Mouse (Mus musculus): Measurements from ENCODE around the gene Gltpd2. TPM values are rescaled to one million over a fixed set of nuclear protein-coding genes. Genes with fewer than 3 reads are reported as not detected.
A peak's percentile ranks its signal among the peaks of the same experiment; 100 is the strongest.

Gltpd2 gene
- total and polyA plus RNA-seq, 3 experiments = not detected

DNA sequence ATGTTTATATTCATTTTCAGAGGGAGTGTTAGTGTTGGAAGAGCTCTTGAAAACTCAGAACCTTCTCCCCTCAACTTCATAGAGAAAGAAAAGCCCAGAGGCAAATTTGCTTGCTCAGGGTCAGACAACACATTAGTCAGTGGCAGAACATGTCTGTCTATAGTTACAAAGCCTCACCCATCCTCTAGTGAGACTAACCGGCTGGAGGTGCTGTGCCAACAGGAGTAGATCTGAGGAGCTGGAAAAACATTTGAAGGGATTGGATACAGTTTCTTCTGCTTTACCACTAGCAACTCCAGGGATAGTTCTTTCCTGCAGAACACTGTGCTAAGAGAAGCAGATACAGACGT is 42.9 kb downstream of the Gltpd2 start:
- Histone ChIP-seq H3K27me3 (ENCODE audit: control insufficient read depth, insufficient read depth, low read length) (no peaks in the 10 kb centered on the region), H3K4me1 (ENCODE audit: control insufficient read depth, insufficient read depth, low read length) (peaks cover 6% of the 10 kb centered on the region), H3K4me3 (peak overlapping the region; percentile 91), H3K36me3 (ENCODE audit: control insufficient read depth, insufficient read depth, low read length) (no peaks in the 10 kb centered on the region), H3K27ac (peak overlapping the region; percentile 87; the same call in 1 of the 2 replicates), H3K79me2 (replicated peaks; ENCODE audit: control insufficient read depth, insufficient read depth, low read length) (peaks cover under 1% of the 10 kb centered on the region; the same call in 1 of the 2 replicates), H3K9ac (ENCODE audit: low read depth, low read length) (peak overlapping the region; percentile 71; the same call in 1 of the 2 replicates)
- WGBS = 0% methylated on average over 2 of the region's 2 CpGs
- no peak for DNase-seq
- intact Hi-C loops (cut with DNase I) = loop anchor here (1.0 to 2.0 kb wide), 2 partner anchors 23 to 37 kb away; partner anchors contain the start of gene Psmb6
- TF ChIP-seq EP300 (IDR thresholded peaks at IDR 0.05; ENCODE audit: insufficient read depth, low read depth, low read length) (no peak), CTCF (IDR thresholded peaks at IDR 0.05) (0 out of 2 replicates have a peak, but pooled peaks have one; percentile 5), POLR2A (IDR thresholded peaks at IDR 0.05; ENCODE audit: insufficient read depth, low read depth, low read length) (no peak)

DNA sequence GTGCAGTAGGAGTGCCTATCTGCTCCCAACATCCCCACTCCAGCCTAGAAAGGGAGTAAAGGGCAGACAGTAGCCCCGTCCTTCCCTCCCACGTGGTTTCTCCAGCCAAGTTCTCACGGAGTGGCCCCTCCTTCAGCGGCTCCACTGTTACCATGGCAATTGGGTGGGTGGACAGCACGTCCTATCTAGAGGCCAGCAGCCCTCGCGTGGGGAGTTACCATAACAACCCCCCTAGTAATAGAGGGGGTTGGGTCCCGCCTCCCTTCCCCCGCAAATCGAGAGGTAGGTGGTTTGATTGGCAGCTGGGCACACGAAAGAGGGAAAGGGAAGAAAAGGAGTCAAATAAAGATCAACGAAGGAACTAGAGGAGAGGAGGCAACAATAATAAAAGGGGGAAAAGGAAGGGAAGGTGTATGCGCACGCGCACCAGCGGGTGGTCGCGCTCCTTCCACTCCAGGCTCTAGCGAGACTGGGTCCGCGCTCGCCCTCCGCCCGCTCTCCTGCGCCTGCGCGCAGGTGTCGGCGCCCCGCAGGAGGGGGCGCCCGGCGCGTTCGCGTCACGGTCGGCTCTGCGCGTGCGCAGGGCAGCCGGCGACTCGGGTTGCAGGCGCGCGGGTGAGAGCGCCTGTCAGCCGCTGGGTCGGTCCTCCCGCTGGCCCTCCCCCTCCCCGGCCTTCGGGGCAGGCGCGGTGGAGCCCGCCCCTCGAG is 43.4 kb downstream of the Gltpd2 start, which contains the start of gene Mink1:
Mink1 (plus strand) TSS at position 595 of the 708 bp plus-strand sequence.
- H3K9ac ChIP-seq (ENCODE audit: low read depth, low read length) = peak within 1 kb of the TSS; percentile 83
- TF ChIP-seq EP300 (IDR thresholded peaks at IDR 0.05; ENCODE audit: insufficient read depth, low read depth, low read length) = 0 out of 2 replicates have a peak, but pooled peaks have one; percentile 10
- peak; percentile 26; the same call in 1 of the 2 replicates for TF ChIP-seq CTCF (IDR thresholded peaks at IDR 0.05)
- peak; percentile 76 for TF ChIP-seq POLR2A (IDR thresholded peaks at IDR 0.05; ENCODE audit: insufficient read depth, low read depth, low read length)
- no peaks in the 10 kb centered on the region for H3K27me3 ChIP-seq (ENCODE audit: control insufficient read depth, insufficient read depth, low read length)
- no peaks in the 10 kb centered on the region for H3K36me3 ChIP-seq (ENCODE audit: control insufficient read depth, insufficient read depth, low read length)
- WGBS = under 1% methylated on average over 56 of the region's 57 CpGs
- H3K27ac ChIP-seq = peak within 1 kb of the TSS; percentile 87
- H3K4me1 ChIP-seq (ENCODE audit: control insufficient read depth, insufficient read depth, low read length) = peaks cover 8% of the 10 kb centered on the region
- H3K79me2 ChIP-seq (replicated peaks; ENCODE audit: control insufficient read depth, insufficient read depth, low read length) = peaks cover 3% of the 10 kb centered on the region; the same call in 1 of the 2 replicates
- intact Hi-C loops (cut with DNase I) = loop anchor here (1.0 to 2.0 kb wide), 2 partner anchors 24 to 37 kb away; partner anchors contain the start of gene Psmb6
- peak; percentile 92 to 94 for DNase-seq
- H3K4me3 ChIP-seq = peak within 1 kb of the TSS; percentile 91

DNA sequence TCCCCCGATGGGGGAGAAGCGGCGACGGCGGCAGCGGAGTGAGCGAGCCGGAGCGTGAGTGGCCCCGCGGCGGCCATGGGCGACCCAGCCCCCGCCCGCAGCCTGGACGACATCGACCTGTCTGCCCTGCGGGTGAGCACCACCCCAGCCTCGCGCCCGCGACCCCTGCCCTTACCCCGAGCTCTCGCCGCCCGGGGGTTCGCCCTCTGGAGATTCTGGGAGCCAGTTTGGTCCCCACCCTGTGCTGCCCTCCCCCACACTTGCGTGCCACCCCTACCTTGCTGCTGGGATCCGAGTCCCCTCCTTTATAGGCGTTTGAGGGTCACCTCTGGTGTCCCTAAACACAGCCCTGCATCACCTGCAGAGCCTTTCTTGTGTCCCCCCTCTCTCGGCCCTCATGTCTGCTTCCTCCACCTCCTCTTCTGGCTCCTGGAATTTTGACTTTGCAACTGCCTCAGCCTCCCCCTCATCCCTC is 44.0 kb downstream of the Gltpd2 start:
- peak overlapping the region; percentile 87 for H3K27ac ChIP-seq
- intact Hi-C loops (cut with DNase I) = loop anchor here (1.0 to 2.0 kb wide), 2 partner anchors 24 to 38 kb away; partner anchors contain the start of gene Psmb6
- WGBS = 0% methylated on average over 22 of the region's 31 CpGs
- peak overlapping the region; percentile 83 for H3K9ac ChIP-seq (ENCODE audit: low read depth, low read length)
- peaks cover 9% of the 10 kb centered on the region for H3K4me1 ChIP-seq (ENCODE audit: control insufficient read depth, insufficient read depth, low read length)
- DNase-seq = no peak
- no peaks in the 10 kb centered on the region for H3K36me3 ChIP-seq (ENCODE audit: control insufficient read depth, insufficient read depth, low read length)
- peak overlapping the region; percentile 91 for H3K4me3 ChIP-seq
- H3K27me3 ChIP-seq (ENCODE audit: control insufficient read depth, insufficient read depth, low read length) = no peaks in the 10 kb centered on the region
- TF ChIP-seq POLR2A (IDR thresholded peaks at IDR 0.05; ENCODE audit: insufficient read depth, low read depth, low read length) = no peak
- no peak for TF ChIP-seq CTCF (IDR thresholded peaks at IDR 0.05)
- no peak for TF ChIP-seq EP300 (IDR thresholded peaks at IDR 0.05; ENCODE audit: insufficient read depth, low read depth, low read length)
- H3K79me2 ChIP-seq (replicated peaks; ENCODE audit: control insufficient read depth, insufficient read depth, low read length) = peaks cover 3% of the 10 kb centered on the region; the same call in 1 of the 2 replicates

DNA sequence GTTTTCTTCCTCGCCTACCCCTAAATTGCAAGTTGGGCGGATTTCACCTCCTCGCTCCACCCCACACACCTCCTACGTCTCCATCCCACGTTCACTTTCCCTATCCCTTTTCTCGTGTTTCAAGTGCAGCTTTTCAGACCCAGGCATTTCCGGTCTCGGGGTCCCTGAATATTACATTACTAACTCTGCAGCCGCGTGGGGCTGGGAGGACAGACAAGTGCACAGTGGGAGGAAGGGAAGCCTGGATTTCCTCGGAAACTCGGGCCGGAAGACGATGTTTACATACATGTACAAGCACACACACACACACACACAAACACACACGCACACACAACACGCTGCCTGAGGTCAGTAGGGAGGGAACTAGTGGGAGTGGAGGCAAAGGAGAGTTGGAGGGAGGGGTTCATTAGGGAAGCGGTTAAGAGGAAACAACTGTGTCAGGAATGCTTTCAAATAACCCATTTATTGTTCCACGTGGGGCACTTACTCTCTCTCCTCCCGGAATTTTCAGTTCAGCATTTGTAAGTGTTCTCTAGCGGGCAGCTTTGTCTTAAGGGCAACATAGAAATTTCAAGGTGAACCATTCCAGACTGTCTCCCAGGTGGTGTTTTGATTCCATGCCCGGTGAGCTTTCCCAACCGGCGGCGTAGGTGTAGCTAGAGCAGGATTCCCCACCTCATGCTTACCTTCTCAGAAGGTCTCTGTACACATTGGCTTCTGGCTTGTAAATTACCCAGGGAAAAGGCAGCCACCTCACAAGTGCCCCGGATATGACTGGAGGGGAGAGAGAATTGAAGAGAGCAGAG is 44.7 kb downstream of the Gltpd2 start:
- H3K4me3 ChIP-seq = peak overlapping the region; percentile 91
- peak; percentile 52 to 63 for DNase-seq
- peaks cover 11% of the 10 kb centered on the region for H3K4me1 ChIP-seq (ENCODE audit: control insufficient read depth, insufficient read depth, low read length)
- peak overlapping the region; percentile 87 for H3K27ac ChIP-seq
- 0 out of 2 replicates have a peak, but pooled peaks have one; percentile 18 for TF ChIP-seq EP300 (IDR thresholded peaks at IDR 0.05; ENCODE audit: insufficient read depth, low read depth, low read length)
- no peak for TF ChIP-seq POLR2A (IDR thresholded peaks at IDR 0.05; ENCODE audit: insufficient read depth, low read depth, low read length)
- H3K9ac ChIP-seq (ENCODE audit: low read depth, low read length) = peak overlapping the region; percentile 83
- H3K36me3 ChIP-seq (ENCODE audit: control insufficient read depth, insufficient read depth, low read length) = no peaks in the 10 kb centered on the region
- peaks cover 3% of the 10 kb centered on the region for H3K79me2 ChIP-seq (replicated peaks; ENCODE audit: control insufficient read depth, insufficient read depth, low read length)
- intact Hi-C loops (cut with DNase I) = loop anchor here (2.0 kb wide), 3 partner anchors 25 to 41 kb away; no protein-coding TSS in a partner anchor
- 4% methylated on average over 25 of the region's 25 CpGs for WGBS
- no peaks in the 10 kb centered on the region for H3K27me3 ChIP-seq (ENCODE audit: control insufficient read depth, insufficient read depth, low read length)

DNA sequence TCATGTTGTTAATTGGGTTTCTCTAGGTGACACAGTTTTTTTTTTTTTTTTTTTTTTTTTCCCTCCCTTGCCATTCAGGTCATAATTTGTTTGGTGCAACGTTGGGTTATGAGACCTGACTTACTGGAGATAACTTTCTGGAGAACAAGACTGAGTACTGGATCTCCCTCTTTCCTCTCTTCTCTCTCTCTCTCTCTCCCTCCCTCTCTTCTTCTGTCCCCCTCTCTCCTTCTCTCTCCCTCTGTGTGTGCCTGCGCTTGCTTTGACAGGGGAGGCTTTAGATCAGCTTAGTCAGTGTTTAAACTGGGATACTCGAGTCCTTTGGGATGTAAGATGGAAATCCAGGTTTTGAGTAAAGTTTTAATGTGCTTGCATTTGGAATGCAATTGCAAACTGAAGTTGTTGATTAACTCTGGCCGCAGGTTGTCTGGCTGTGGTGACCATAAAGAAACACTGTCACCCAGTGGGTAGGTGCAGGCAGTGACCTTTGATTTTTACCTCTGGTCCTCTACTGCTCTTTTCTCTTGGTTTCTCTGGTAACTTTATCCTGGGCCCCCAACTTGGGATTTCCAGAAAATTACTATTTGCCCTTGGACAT is 45.4 kb downstream of the Gltpd2 start:
- H3K79me2 ChIP-seq (replicated peaks; ENCODE audit: control insufficient read depth, insufficient read depth, low read length) = peaks cover 3% of the 10 kb centered on the region
- no peaks in the 10 kb centered on the region for H3K27me3 ChIP-seq (ENCODE audit: control insufficient read depth, insufficient read depth, low read length)
- H3K36me3 ChIP-seq (ENCODE audit: control insufficient read depth, insufficient read depth, low read length) = no peaks in the 10 kb centered on the region
- DNase-seq = no peak
- no peak overlapping the region for H3K9ac ChIP-seq (ENCODE audit: low read depth, low read length)
- no peak for TF ChIP-seq POLR2A (IDR thresholded peaks at IDR 0.05; ENCODE audit: insufficient read depth, low read depth, low read length)
- TF ChIP-seq EP300 (IDR thresholded peaks at IDR 0.05; ENCODE audit: insufficient read depth, low read depth, low read length) = no peak
- no peak for TF ChIP-seq CTCF (IDR thresholded peaks at IDR 0.05)
- intact Hi-C loops (cut with DNase I) = loop anchor here (2.0 kb wide), 2 partner anchors 30 to 40 kb away; no protein-coding TSS in a partner anchor
- H3K27ac ChIP-seq = no peak overlapping the region; the same call in 1 of the 2 replicates
- peaks cover 11% of the 10 kb centered on the region for H3K4me1 ChIP-seq (ENCODE audit: control insufficient read depth, insufficient read depth, low read length)
- no peak overlapping the region; the same call in 1 of the 2 replicates for H3K4me3 ChIP-seq
- 52% methylated on average over 4 of the region's 4 CpGs for WGBS

All from heart, adult 2 months (tissue).